Mouse (Mus musculus) mouse embryonic stem cell (cell line): ENCODE data around the gene Tmem176a.

ENCODE experiments used
- in situ Hi-C, 2 experiments: fragments of 300-500 bp; cut with MboI; formaldehyde crosslinking; loops; 1 replicate in 1 of 2; 3 replicates in 1 of 2; pipeline ENCODE4 v1.14.3; 2019 to 2020; ENCODE audit warnings: low sequenced_read_pairs in 2 of 2, low pct_unique_long_range_greater_than_20kb in 1 of 2, mixed read lengths in 1 of 2; ENCODE audit not compliant: unreplicated experiment in 1 of 2

Tmem176a gene

DNA sequence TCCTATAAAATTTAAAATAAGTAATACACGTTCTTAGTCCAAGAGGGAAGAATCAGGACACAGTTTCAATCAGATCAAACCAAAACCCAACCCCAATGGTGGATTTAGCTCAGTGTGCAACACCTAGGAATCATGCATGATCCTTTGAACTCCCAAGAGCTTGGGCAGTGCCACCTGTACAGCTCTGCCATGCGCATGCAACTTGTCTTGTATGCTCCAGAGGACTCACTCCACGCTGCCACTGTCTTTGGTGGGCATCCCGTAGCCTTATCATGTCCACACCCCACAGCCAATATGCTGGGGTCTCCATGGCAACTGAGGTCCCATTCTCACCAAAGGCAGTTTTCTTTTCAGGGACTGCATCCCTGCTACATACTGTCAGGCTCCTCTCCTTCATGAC is 26.4 kb downstream of the Tmem176a start:
- in situ Hi-C loops, result no loop called here

DNA sequence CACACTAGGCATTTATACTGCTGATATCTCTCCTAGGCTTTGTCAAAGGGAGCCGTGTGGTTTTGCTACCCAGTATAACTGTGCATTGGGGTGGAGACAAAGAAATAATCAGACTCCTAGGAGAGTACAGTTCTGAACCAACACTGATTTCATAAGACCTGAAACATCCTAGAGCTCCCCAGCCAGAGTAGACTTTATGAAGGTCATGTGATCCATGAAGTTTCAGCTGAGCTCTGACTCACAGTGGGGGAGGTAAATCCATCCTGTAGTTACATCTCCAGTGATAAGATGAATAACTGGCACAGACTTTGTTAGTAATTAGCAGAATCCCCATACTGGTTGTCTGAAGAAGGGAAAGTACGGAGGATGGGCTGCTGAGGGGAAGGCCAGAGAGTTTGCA is 29.1 kb downstream of the Tmem176a start:
- in situ Hi-C loops, result no loop called here

DNA sequence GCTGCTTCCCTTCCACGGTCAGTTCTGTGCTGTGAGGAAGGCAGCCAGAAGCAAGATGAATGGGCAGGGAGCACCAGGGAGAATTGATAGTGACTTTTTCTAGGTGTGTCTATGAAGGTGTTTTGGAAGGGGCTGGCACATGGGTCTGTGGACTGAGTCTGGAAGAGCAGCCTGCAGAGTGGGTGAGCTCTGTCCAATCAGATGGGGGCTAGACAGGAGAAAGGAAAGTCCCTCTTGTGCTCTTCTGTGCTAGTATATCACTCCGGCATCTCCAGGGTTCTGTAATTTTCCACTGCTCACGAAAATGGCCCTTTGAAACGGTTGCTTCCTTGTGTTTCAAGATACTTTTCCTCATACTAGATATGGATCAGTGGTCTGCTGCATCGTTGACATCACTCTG is 31.9 kb downstream of the Tmem176a start, which contains the start of gene Aoc1:
Aoc1 (plus strand) TSS at position 301 of the 400 bp plus-strand sequence.
- in situ Hi-C loops, result no loop called here

DNA sequence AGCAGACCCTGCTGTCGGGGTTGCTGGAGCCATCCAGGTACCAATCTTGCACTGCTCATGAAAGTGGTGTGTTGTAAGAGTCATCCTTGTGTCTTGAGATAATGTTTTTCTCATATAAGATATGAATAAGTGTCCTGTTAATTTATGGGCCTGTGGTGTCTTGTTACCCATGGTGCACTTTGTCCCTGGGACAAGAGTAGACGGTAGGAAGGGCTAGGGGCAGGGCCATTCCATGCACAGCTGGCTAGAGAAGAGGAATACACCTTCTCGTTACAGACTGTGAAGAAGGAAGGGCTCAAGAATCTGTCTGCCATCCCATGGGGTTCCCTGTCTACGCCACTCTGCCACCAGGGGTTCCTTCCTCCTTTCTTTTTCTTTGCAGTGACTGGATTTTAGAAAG is 33.9 kb downstream of the Tmem176a start:
- in situ Hi-C loops, result no loop called here

DNA sequence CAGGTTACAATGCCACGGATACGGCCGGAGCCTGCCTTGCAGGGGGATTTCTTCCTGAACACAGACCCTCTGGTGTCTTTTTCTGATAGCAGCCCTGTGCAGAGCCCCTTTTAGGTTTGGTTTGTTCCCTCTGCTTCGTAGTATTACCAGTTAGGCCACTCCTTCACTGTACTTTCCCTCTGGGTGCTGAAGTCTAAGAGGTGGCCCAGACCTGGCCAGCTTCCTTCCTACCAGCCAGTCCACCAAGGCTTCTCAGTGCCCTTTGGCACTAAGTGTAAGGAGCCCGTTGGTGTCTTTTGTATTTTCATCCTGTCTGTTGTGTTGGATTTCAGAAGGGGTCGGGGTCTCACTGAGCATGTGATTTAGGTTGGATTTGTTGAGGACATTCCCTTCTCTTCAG is 34.8 kb downstream of the Tmem176a start:
- in situ Hi-C loops, result no loop called here

DNA sequence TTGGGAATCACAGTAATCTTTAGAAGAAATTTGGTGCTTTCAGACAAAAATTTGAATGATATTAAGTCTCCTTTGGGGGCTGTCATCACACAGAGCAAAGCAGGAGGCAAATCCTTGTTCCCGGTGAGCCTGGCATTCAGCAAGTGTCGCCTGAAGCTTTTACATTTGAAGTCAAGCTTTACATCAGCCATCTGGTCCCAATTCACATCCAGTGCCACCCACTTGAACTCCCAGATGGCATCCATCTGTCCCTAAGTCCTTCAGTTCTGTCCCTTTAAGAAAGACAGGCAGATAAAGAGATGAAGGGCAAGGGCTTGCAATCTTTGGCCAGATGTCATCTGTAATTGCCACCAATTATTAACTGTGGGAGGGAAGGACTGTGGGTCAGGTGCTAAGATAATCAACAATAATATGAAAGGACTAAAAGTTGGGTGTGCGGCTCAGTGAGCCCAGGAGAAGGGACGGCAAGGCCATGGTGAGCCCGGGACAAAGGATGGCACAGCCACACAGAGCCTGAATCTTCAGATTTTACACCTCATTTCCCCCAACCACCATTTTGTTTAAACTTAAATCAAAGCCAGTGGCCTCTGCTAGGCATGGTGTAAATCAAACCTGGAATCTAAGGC is 35.9 kb downstream of the Tmem176a start:
- in situ Hi-C loops, result no loop called here

DNA sequence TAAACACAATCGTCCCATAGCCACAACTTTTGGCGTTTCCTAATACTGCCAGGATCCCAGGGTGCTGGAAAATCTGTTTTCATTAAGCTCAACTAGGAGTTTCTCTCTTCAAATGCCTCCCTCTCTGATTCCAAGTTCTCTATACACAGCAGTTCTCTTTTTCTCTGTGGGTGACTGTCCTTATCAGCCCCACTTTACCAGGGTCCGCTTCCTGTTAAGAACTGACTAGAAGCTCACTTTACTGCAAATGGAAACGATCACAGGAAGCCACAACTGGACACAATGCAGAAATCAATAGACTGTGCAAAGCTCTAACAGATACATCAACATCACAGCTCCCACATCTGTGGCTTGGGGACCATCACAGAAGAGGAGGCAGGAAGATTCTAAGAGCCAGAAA is 53.5 kb downstream of the Tmem176a start:
- in situ Hi-C loops, result no loop called here

DNA sequence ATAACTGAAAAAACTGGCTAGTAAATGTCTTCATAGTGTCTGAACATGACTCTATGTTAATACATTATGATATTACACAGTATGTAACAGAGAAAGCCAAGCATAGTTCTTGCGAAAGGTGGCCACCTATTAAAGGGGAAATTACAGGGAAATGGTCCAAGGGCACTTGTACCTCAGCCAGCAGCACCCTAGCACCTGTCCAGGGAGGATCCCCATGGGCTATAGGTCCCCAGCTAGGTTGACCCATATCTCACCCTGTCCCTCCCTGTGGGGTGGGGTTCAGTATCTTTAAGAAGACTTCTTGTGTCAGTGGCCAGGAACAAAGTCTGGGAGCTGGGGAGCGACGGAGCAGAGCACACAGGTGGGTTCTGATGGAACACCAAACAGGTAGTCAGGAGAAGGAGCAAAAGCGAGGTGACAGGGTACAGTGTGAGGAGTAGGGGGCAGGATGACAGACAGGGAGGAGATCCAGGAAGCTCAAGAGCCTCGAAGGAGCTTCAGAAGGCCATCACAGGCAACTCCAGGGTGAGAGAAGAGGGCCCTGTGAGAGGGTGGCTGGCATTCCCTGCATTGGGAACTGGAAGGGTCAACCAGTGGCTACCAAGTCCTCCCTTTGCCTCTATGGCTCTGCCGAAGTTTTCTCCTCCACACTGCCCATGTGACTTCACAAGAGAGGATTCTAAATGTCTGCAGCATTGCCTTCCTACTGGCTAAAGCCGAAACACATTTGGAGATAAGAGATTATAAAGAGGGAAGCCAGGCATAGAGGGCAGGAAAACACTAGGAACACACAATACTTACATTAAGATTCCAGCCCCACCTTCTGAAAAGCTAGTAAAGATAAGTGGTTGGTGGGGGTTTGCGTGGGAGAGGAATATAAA is 54.5 kb downstream of the Tmem176a start:
- in situ Hi-C loops, result no loop called here

DNA sequence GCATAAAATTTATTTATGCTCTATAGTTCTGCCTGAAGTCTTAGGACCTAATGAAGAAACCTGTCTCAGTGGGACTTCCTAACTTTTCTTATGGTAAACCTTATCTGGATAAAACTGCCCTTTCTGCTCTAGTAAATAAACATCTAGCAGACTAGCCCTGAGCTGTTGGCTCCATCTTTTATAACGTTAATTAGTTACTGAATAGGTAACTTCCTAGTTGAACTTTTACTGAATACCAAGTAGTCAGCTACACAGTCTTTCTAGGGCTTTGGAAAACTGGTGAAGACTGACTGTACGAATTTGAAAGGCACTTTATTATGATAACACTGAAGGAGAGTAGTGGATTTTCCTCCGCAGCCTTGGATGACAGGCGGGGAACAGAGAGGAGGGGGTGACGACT is 55.2 kb downstream of the Tmem176a start:
- in situ Hi-C loops, result no loop called here
